Mouse (Mus musculus) erythroid progenitor cell, adult 5-6 weeks (primary cell): Measurements from ENCODE around the gene Exd1. TPM values are rescaled to one million over a fixed set of nuclear protein-coding genes. Genes with fewer than 3 reads are reported as not detected.

Experiments
- ATAC-seq: replicated peaks from 2 replicates; pipeline ENCODE4 v1.8.0; 2016; ENCODE audit warnings: moderate number of reproducible peaks, mild to moderate bottlenecking, moderate TSS enrichment, inconsistent platforms; ENCODE audit not compliant: poor library complexity, low FRiP score, severe bottlenecking
- total RNA-seq, 2 experiments: library from RNA; stranded (forward) in 1 of 2; stranded (reverse) in 1 of 2; fragments of 150-400 nt in 1 of 2; fragments of 186-747, 209-891 nt in 1 of 2; gene quantifications; 2 replicates each; pipeline versions ENCODE4 v1.2.3 to v1.2.4; 2015 to 2017; ENCODE audit warnings: low replicate concordance in 2 of 2

Exd1 gene
- not detected in 2 replicates for total RNA-seq (2015; ENCODE audit: low replicate concordance)
- total RNA-seq (2017; ENCODE audit: low replicate concordance) = 0.90 TPM in 1 of 2 replicates, not detected in the other

GRCm38 (mm10) chr2:119547522-119548370 is at the start of gene Exd1, which contains the start of gene Chp1:
Gene Exd1, minus strand, starts transcription at chr2:119547627.
Gene Chp1, plus strand, starts transcription at chr2:119547697.
- ATAC-seq = peak; percentile 94

- ATAC-seq = no peak
Measured at GRCm38 (mm10) chr2:119596781-119597330, 49.4 kb upstream of the Exd1 start.

GRCm38 (mm10) chr2:119595308-119595707 is 47.9 kb upstream of the Exd1 start:
- no peak for ATAC-seq

GRCm38 (mm10) chr2:119594113-119594981 is 46.9 kb upstream of the Exd1 start:
- peak; percentile 95 for ATAC-seq

GRCm38 (mm10) chr2:119593765-119594112 is 46.3 kb upstream of the Exd1 start:
- ATAC-seq = peak; percentile 23; the same call in 1 of the 2 replicates

- ATAC-seq = no peak
Measured at GRCm38 (mm10) chr2:119591247-119591646, 43.8 kb upstream of the Exd1 start.

GRCm38 (mm10) chr2:119587383-119587782 is 40.0 kb upstream of the Exd1 start:
- ATAC-seq = peak; percentile 83

GRCm38 (mm10) chr2:119584282-119584681 is 36.9 kb upstream of the Exd1 start:
- no peak for ATAC-seq

- ATAC-seq = no peak
Measured at GRCm38 (mm10) chr2:119583439-119583838, 36.0 kb upstream of the Exd1 start.

GRCm38 (mm10) chr2:119581571-119581970 is 34.1 kb upstream of the Exd1 start:
- no peak for ATAC-seq

- no peak for ATAC-seq
Measured at GRCm38 (mm10) chr2:119572471-119572870, 25.0 kb upstream of the Exd1 start.

- no peak for ATAC-seq
Measured at GRCm38 (mm10) chr2:119566182-119566855, 18.9 kb upstream of the Exd1 start.

- no peak for ATAC-seq
Measured at GRCm38 (mm10) chr2:119565284-119565683, 17.9 kb upstream of the Exd1 start.

- no peak for ATAC-seq
Measured at GRCm38 (mm10) chr2:119561794-119562193, 14.4 kb upstream of the Exd1 start.

GRCm38 (mm10) chr2:119558737-119559340 is 11.4 kb upstream of the Exd1 start:
- no peak; the same call in 1 of the 2 replicates for ATAC-seq

- no peak for ATAC-seq
Measured at GRCm38 (mm10) chr2:119558039-119558438, 10.6 kb upstream of the Exd1 start.

- ATAC-seq = no peak
Measured at GRCm38 (mm10) chr2:119549678-119550077, 2.3 kb upstream of the Exd1 start.

- ATAC-seq = no peak
Measured at GRCm38 (mm10) chr2:119548691-119549090, 1.3 kb upstream of the Exd1 start.

GRCm38 (mm10) chr2:119548371-119548660 is 889 bp upstream of the Exd1 start:
- ATAC-seq = no peak
